Mouse (Mus musculus) mouse embryonic stem cell (cell line): ENCODE data around the gene Ddr1.

Experiments
- in situ Hi-C, 2 experiments: fragments of 300-500 bp; cut with MboI; formaldehyde crosslinking; loops; 1 replicate in 1 of 2; 3 replicates in 1 of 2; pipeline ENCODE4 v1.14.3; 2019 to 2020; ENCODE audit warnings: low sequenced_read_pairs in 2 of 2, low pct_unique_long_range_greater_than_20kb in 1 of 2, mixed read lengths in 1 of 2; ENCODE audit not compliant: unreplicated experiment in 1 of 2

The Ddr1 gene

DNA sequence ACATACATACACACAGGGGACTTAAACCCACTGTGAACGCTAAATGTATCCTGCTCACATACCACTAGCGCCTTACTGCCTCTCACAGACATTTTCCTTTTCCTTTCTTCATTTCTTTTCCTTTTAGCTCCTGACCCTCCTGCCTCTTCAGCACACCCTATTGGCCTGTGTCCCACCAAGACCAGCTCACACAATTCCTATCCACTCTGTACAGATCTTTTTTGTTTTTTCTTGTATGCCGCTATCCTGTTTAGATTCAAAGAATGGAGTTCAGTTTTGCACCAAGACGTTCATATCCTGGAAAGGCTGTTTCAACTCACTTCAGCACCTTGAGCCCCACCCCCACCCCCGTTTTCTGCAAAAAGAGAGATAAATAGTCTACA, 5.9 kb downstream of the Ddr1 start:
- in situ Hi-C loops, result no loop called here

DNA sequence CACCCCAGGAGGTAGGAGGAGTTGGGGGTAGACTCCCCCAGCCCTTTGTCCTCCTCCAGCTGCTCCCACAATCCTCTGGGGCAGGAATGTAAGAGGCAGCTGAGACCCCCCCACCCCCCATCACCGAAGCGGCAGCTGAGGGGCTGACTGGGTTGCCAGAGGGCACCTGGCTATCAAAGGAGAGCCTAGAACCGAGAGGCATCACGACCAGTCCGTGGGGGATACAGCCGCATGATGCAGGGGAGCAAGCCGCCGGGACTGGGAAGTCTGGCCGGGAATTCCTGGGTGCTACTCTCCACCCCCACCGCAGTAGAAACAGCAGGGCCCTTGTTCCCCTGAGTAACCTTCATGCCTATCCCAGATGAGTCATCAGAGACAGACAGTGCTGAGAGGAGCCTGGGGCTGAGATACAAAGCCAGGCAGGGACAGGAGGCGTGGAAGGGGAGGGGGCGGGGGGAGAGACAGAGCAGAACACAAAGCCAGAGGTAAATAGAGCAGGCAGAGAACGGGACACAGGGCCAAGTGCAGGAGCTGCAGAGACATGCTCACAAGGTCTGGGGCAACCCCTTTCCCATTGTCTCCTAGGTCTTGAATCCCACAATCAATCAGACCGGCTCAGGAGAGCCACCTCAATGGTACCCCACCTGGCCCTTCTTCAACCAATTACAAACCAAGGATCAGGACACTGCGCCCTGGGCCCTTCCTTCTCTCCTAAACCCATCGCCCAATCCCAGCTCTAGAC, 6.5 kb downstream of the Ddr1 start:
- in situ Hi-C loops, result no loop called here

DNA sequence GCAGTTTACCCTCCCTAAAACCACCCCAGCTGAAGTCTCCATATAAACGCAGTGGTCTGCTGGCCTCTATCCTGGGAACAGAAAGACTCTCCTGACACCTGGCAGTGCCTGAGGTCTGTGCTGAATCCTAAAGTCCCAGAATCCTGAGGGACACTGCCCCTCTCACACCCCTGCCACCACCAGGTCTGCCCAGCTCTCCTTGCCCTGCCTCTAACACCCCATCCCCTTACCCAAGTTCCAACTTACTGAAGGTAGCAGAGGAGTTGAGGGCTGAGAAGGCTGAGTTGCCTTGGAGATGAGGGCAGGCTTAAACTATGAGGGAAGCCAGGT, 7.0 kb downstream of the Ddr1 start:
- in situ Hi-C loops, result no loop called here

DNA sequence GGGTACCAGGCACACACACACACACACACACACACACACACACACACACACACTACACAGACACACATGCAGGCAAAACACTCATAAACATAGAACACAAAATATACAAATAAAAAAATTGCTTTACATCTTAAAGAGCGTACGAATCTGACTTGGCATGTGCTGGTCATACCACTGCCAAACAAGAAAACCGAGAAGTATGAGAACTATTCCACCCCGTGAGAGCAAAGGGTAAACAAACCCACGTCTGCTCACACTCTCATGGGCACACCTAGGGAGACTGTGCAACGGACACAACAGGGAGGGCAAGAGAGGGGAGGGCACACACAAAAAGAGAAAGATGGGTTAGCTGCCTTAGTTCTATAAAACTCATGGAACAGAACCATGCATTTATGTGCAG, 7.7 kb downstream of the Ddr1 start:
- in situ Hi-C loops, result no loop called here

DNA sequence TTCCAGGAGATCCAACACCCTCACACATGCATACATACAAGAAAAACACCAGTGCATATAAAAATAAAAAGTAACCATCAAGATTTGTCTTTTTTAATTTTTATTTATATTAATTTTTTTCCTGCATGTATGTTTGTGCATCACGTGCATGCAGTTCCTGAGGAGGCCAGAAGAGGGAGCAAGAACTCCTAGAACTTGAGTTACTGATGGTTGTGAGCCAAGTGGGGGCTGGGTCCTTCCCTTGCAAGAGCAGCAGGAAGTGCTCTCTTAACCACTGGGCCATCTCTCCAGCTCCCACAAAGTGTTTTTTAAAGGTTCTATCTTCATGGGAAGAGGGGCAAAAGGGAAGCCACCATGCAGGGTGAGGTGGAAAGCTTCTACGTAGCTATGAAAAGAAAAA, 9.1 kb downstream of the Ddr1 start:
- in situ Hi-C loops, result no loop called here

DNA sequence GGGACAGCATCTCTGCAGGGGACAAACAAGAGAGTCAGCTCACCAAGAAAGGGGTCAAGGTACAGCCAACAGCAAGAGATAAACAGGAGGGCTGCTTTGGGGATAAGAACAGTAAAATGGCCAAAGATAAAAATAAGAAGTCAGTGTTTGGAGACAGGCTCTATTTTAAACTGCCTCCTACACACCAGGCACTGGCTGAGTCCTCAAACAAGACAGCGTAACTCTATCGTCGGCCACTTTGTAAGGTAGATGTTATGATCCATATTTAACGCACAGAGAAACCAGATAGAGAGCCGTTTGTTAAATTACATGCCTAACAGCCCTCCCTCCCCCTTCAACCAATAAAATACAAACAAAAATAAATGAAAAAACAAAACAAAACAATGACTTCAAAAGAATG, 10.5 kb downstream of the Ddr1 start:
- in situ Hi-C loops, result no loop called here

DNA sequence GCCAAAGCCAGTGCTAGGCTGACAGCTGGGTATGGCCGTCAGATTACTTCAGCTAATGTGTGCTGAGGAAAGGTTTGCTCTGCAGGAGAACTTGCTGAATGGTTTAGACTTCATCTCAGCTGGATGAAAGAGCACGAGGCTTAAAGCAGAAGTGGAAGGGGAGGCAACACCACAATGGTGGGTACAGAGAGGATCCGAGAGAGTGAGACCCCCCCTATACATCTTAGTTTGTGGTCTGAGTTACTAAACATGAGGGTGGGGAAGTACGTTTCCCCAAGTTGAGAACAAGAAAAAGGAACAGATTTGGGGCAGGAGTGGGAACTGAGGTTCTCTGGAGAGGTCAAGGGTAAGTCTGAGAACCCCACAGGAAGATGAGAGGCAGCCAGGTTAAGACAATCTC, 12.1 kb downstream of the Ddr1 start:
- in situ Hi-C loops, result no loop called here

DNA sequence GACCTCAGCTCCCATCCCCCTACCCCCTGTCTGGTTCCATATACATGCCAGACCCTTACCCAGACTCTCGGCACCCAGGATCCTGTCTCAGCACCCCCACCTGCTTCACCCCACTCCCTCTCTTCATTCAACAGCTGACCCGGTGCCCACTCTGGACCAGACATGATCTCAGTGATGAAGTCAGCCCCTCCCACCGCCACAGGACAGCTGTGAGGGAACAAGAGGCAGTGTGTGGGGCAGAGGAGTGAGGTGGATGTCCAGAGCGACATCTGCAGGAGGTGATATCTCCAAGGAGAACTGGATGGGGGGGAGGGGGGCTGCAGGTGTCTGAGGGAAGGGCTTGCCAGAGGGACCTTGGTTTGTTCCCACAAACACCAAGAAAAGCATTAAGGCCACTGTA, 12.6 kb downstream of the Ddr1 start:
- in situ Hi-C loops, result no loop called here

DNA sequence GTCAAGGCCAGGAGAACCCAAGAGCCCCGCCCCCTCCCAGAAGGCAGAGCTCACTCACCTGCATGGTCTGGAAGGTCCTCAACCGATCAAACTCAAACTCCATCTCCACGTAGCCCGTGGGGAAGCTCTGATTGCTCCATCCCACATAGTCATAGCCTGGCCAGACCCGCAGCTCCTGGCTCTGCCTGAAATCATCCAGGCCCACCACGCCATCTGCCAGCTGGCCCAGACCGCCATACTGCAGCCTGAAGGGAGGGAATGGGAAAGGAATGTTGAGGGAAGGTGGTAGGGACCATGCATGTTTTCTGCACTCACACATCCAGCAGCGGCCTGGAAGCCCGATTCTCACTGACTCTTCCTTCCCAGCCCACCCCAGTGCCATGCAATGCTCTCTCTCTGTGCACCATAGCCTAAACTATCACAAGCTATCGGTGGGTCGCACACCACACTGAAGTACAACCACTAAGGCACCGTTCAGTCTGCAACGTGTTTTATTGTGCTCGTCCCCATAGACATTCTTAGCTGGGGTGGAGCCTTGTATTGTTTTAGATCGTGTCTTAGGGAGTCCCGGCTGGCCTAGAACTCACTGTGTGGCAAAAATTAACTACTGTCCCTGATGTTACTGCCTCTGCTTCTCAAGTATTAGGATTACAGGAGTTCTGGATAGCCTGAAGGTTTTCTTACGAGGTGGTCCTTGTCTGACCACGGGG, 14.3 kb downstream of the Ddr1 start:
- in situ Hi-C loops, result no loop called here

DNA sequence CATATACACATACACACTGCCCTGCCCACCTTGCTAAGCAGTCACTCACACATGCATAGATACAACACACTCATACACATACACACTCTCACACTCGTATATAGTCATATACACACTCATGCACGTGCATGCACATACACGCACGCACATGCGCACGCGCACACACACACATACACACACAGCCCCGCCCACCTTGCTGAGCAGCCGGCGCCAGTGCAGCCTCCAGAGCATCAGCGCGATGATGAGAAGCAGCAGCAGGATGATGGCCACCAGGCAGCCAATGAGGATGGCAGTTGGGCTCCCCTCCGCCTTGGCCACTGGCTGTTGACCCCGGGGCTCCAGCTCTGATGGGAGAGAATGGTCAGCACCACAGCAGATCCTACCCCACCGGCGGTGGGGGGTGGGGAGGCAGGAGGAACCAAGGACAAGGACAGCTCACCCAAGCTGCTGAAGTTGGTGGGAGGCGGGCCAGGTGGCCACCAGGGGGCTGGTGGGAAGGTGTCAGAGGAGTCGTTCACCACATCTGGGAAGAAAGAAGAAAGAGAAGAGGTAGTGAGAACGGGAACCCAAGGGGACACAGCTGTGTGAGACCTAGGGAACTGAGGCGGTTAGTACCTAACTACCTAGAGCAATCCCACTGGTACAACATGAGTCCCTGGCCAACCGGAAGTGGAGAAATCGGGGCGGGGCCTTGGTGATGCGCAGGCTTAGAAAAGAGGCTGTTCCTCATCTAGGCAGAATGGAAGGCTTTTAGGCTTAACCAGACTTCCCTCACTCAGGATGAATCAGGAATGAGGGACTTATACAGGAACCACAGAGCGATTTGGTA, 15.9 kb downstream of the Ddr1 start:
- in situ Hi-C loops, result no loop called here

DNA sequence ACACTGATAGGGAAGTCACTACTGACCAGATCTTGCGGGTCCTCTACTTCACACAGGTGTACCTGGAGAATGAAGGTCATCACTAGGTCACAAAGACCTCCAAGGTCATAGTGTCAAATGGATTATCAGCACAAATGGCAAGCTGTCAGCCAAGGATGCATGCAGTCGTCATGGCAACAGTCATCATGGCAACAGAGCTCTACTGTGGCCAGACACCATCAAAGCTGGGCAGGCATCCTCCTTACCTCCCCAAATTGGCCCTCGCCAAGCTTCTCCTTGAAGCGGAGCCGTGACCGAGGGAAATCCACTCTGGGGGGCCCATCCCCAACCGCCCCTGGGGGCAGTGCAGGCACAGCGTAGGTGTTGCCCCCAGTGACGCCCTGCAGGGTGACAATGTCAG, 19.4 kb downstream of the Ddr1 start:
- in situ Hi-C loops, result no loop called here

DNA sequence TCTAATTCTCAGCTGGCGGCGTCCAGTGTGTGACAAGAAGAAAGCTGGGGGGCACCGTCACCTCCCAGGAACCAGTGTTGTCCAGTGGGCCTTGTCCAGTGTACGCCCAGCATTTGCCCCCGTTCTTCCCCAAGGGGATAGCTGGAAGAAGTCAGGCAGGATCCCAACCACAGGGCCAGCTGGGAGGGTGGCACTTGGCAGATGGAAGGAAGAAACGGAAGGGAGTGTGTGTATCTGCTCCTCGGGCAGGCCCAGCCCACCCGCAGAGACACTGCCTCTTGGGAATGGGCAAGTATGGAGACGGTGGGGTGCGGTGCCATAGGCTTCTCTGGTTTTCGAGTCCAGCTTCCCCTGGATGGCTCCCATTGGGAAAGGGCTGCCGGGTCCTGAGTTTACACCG, 22.4 kb downstream of the Ddr1 start:
- in situ Hi-C loops, result no loop called here

DNA sequence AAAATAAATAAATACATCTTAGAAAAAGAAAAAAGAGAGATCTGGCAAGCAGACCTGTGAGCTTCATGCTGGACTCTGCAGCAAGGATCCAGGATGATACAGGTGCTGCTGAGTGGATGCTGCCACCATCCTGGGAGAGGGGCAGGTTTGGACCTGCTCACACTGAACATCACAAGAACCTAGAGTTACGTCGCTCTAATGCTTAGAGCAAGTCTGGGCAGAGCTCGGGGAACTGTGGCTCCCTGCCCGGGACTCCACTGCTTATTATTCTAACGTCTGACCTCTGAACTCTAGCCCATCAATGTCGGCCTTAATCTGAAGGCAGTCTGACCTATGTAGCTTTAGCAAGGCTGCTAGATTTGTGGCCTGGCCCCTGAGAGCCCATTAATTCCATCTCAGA, 23.8 kb downstream of the Ddr1 start:
- in situ Hi-C loops, result no loop called here

DNA sequence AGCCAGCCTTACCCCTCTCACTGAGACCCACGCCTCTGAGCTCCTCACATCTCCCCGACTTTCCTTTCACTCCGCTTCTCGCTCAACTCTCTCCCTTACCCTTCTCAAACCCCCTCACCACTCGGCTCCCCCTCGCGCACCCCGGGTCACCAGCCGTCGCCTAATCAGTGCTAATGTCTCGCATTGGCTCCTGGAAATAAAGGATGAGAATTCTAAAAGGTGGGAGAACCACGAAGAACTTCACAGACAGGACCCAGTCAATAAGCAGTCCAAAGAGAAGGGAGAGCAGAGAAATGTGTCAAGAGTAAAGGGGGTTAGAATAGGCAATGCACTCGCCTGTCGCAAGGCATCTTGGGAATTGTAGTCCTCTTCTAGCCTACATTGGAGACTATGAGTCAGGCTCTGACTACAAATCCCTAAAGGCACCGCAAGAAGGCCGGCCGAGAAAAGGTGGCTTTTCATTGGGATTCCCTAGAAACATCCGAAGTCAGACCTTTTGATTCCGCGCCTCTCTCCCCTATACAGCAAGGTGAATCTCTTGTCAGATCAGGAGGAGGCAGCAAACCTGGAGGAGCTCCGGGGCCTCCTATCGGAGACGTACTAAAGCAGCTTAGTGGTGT, 30.9 kb downstream of the Ddr1 start, which contains the start of gene Gtf2h4:
Gene Gtf2h4 (minus strand): TSS at position 324 of the 620 bp plus-strand sequence.
- in situ Hi-C loops, result no loop called here

DNA sequence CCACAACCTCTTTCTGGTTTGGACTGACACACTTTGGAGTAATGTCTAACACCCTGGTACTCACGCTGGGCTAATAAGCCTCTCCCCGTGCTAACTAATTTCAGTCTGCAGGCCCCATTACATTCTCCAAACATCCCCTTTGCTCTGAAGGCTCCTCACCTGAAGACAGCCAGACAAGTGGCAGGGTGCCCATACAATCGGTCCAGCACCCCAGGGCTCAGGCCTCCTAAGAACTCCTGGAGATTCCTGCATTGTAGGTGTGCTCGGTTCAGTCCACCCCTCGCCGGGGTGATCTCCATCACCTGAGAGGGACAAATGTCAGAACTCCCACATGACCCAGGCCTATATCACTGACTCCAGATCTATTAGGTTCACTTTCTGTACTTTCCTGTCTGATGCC, 31.9 kb downstream of the Ddr1 start:
- in situ Hi-C loops, result no loop called here

DNA sequence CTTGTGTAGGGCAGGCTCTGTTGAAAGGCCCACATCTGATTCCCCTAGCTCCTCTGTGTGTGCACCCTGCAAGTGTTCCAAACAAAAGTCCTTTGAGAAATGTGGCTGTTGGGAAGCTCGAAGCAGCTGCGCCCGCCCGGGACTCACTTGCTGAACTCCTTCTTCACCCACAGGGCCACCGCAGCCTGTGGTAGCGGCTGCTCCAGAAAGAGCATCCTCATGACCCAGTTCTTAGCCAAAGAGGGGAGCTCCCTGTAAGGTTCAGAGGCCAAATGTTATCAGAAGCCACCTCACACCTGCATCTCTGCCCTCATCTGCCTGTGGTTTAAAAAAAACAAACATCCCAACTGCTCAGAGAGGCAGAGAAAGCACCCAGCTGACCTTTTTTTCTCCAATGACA, 32.6 kb downstream of the Ddr1 start:
- in situ Hi-C loops, result no loop called here

DNA sequence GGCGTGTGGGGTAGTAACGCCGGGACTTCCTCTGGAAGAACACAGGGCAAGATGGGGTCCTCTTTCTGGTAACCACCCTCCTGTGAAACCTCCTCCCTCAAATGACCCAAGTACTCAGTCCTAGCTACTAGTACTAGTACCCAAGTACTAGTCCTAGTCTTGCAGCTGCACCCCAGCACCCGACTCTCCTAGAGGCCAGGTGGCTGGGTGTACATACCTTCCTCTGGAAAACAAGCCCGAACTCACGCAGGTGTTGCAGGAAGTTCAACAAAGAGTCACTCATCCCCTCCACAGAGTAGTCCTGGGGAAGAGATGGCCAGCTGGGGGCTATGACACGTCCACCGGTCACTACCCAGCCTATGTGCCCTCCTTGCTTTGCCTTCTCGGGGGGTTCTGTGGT, 34.7 kb downstream of the Ddr1 start:
- in situ Hi-C loops, result no loop called here

DNA sequence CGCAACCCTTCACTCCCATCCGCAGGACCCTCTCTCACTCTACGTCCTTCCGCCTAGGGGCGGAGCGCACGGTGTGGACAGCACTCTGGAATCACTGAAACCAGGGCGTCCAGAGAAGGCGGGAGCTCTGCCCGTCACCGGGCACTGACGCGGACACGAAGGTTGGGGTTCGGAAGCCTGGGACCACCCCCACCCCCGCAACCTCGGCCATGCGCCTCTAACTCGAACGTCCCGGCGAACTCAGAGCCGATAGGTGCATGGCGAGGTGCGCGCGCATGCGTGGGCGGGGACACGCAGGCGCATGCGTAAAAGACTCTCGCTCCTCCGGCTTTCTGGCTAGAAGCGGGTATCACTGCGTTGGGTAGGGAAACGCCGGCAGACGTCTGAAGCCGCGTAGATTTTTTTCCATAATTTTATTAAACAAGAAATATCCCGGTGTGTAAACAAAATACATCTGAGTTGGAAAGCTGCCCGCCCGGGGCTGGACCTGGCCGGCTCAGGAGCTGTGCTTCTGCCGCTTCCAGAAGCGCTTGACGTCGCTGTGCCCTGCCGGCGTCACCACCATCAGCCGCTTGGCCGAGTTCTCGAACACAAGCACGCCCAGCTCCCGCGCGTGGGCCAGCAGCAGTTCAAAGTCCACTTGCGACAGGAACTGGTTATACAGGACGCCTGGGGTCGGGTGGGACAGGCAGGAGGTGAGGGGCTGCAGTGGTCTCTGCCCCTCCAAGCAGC, 36.9 kb downstream of the Ddr1 start, which contains the start of gene Vars2:
Gene Vars2 (minus strand): TSS at position 259 of the 732 bp plus-strand sequence.
- in situ Hi-C loops, result no loop called here
